Mouse (Mus musculus) brain, embryonic 14.5 days (tissue): ENCODE measurements around the gene Aire.

ENCODE experiments used
- CTCF ChIP-seq: fragments of 200-500 bp; IDR thresholded peaks from 2 replicates; pipeline ENCODE4 v1.5.1; 2012; ENCODE audit warnings: inconsistent platforms, mild to moderate bottlenecking, moderate library complexity, borderline replicate concordance; ENCODE audit not compliant: insufficient read depth, insufficient read length; ENCODE audit errors: extremely low read depth
- POLR2A ChIP-seq: fragments of 200-500 bp; IDR thresholded peaks from 2 replicates; pipeline ENCODE4 v1.6.1; 2012; ENCODE audit warnings: mild to moderate bottlenecking, inconsistent platforms, borderline replicate concordance; ENCODE audit not compliant: poor library complexity, insufficient read depth, insufficient read length, severe bottlenecking; ENCODE audit errors: extremely low read depth

DNA sequence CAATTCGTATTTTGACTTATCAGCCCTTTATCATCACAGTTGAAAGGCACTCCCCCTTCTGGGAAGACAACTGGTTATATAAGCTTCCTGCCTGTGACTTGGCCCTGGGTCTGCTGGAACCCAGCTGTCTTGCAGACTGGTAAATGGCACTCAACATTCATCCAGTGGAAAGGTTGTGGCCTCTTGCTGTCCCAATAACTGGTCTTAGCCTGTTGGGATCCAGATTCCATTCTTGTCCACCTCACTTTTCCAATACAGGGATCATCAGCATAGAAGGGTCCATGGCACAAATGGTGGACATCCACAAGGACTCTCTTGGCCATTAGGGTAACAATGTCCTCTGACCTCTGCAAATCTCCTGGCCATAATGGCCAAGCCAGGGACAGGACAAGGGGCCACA, 40.7 kb upstream of the Aire start:
- TF ChIP-seq CTCF (no peak), POLR2A (no peak)
